Mouse (Mus musculus): Measurements from ENCODE around the gene Slc27a3. TPM values are rescaled to one million over a fixed set of nuclear protein-coding genes. Genes with fewer than 3 reads are reported as not detected.

Gene Slc27a3
- 15.8 and 22.0 TPM in 2 replicates for polyA plus RNA-seq (2016; fragmentation: Nextera tagmentation; extraction: Ambion mirVana)

DNA sequence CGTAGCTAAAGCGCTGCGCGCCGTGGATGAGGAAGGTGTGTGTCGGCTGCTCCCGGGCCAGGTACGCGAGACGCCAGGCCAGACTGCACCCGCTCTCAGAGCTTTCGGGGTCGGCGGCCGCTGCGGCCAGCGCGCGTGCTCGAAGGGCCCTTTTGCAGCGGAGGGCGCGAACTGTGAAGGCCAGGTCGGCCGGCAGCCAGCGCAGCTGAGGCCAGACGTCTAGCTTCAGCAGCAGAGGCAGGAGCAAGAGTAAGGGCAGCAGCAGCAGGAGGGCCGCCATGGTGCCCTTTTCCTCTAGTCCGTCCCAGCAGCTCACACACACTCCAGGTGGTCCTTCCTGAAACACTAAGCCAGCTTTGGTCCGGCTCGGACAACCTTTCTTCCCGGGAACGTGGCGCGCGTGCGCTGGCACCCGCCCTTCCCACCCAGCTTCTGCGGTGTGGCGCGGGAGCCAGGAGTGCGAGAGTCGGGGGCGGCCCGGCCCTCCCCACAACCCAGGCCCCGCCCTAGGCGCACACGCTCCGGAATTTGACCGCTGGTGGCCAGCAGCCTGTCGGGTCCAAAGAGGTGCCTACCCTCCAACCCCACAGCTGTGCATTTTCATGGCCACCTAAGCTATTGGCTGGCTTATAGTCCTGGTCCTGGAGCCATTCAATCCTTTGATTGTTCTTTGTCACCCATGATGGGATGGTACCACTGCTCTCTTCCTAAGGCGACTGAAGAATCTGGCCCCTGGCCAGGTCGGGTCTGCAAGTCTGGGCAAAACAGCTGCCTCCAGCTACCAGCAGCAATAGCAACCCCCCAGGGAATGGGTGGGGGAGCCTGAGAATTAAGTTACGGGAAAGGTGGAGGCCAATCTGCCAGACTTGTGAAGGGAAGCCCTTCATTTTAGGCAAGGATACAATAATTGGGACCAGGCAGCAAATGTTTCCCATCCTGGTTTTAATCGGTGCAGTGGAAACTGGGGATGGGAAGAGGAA is at the start of gene Slc27a3:
TSS of gene Slc27a3 (minus strand) at position 428 of the 980 bp plus-strand sequence.
- H3K9me3 ChIP-seq, result no peaks in the 10 kb centered on the region
- peak; percentile 63 for ATAC-seq (ENCODE audit: low FRiP score, low read depth)
- peak within 1 kb of the TSS; percentile 95 for H3K4me2 ChIP-seq (replicated peaks)
- peaks cover 31% of the 10 kb centered on the region for H3K4me1 ChIP-seq
- peaks cover 18% of the 10 kb centered on the region; the same call in 1 of the 2 replicates for H3K27me3 ChIP-seq
- peak within 1 kb of the TSS; percentile 61 for H3K4me3 ChIP-seq
- peak within 1 kb of the TSS; percentile 92 for H3K27ac ChIP-seq (replicated peaks)
- WGBS, result 2% methylated on average over 54 of the region's 55 CpGs
- peaks cover 50% of the 10 kb centered on the region for H3K36me3 ChIP-seq
- peak within 1 kb of the TSS; percentile 85 for H3K9ac ChIP-seq (replicated peaks)

- Histone ChIP-seq H3K27ac (replicated peaks) (no peak overlapping the region), H3K4me2 (replicated peaks) (no peak overlapping the region), H3K4me3 (no peak overlapping the region), H3K9ac (replicated peaks) (no peak overlapping the region), H3K4me1 (peaks cover 11% of the 10 kb centered on the region), H3K27me3 (no peaks in the 10 kb centered on the region), H3K36me3 (no peaks in the 10 kb centered on the region), H3K9me3 (no peaks in the 10 kb centered on the region)
- 84% methylated on average over 4 of the region's 4 CpGs for WGBS
- no peak for ATAC-seq (ENCODE audit: low FRiP score, low read depth)
Measured at GRCm38 (mm10) chr3:90437131-90437530, 47.4 kb upstream of the Slc27a3 start.

DNA sequence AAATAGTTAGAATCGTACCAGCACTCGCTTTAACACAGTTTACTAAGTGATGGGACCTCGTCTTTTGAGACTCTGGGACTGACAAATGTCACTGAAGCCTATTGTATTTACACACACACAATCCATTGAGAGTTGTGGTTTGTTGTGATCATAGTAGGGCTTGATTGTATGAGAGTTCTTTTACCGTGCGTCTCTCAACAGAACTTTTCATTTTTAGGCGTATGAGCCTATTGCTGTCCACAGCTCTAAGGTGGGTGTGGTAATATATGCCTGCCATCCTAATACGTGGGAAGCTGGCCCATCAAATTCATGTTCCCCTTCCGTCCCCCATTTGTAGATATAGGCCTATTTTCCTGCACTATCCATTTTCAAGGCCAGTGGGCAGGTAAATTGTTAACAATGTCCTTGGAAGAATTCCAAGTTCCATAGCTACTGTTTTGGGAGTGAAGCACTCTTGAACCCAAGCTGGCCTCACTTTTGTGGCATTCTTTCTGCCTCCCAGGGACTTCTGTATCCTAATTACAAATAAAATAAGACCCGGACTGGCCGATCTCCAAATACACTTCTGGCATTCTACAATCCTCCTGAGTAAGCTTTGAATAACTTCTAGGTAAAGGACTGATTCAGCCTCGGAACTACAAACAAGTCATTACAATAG is 44.5 kb upstream of the Slc27a3 start:
- Histone ChIP-seq H3K4me2 (replicated peaks) (peak overlapping the region; percentile 73), H3K4me3 (peak overlapping the region; percentile 79), H3K9ac (replicated peaks) (peak overlapping the region; percentile 57), H3K27me3 (no peaks in the 10 kb centered on the region), H3K4me1 (peaks cover 36% of the 10 kb centered on the region), H3K36me3 (peaks cover 10% of the 10 kb centered on the region), H3K27ac (replicated peaks) (peak overlapping the region; percentile 95; the same call in 1 of the 2 replicates), H3K9me3 (no peaks in the 10 kb centered on the region)
- no peak for ATAC-seq (ENCODE audit: low FRiP score, low read depth)
- WGBS, result 57% methylated on average over 11 of the region's 11 CpGs

DNA sequence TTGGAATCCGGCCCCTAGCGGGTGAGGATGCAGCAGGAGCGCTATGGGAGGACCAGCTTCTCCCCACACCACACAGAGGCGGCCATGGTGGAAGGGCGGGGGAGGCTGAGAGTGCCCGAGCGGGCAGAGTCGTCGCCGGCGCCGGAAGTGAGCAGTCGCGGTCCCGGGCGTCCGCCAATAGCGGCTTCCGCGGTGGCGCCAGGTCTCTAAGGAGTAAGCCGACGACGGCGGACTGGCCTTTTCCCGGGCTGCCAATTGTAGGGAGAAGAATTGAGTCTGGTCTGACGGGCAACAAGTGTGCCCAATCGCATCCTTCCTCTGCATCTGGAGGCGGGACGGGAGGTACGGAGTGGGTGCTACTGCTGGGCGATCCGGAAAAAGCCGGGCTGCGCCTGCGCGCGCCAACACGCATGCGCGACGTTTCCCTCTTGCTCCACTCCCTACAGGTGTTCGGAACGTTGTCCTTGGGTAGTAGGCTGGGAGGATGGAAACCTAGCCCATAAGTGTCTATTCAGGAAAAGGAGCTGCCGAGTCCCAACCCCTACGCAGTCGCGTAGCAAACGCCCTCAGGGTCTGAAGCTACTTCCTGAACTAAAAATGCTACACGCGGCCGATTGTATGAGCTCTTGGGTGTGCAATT is 43.8 kb upstream of the Slc27a3 start, which contains the start of gene Ints3:
TSS of gene Ints3 (minus strand) at position 242 of the 640 bp plus-strand sequence.
- peak within 1 kb of the TSS; percentile 79 for H3K4me3 ChIP-seq
- peak within 1 kb of the TSS; percentile 99 for H3K4me2 ChIP-seq (replicated peaks)
- peak within 1 kb of the TSS; percentile 95 for H3K27ac ChIP-seq (replicated peaks)
- peaks cover 36% of the 10 kb centered on the region for H3K4me1 ChIP-seq
- H3K36me3 ChIP-seq, result peaks cover 12% of the 10 kb centered on the region
- peak; percentile 99 for ATAC-seq (ENCODE audit: low FRiP score, low read depth)
- no peaks in the 10 kb centered on the region for H3K27me3 ChIP-seq
- H3K9me3 ChIP-seq, result no peaks in the 10 kb centered on the region
- H3K9ac ChIP-seq (replicated peaks), result peak within 1 kb of the TSS; percentile 94
- under 1% methylated on average over 52 of the region's 52 CpGs for WGBS

- no peak; the same call in 1 of the 2 replicates for ATAC-seq (ENCODE audit: low FRiP score, low read depth)
Measured at GRCm38 (mm10) chr3:90432811-90433219, 43.1 kb upstream of the Slc27a3 start.

DNA sequence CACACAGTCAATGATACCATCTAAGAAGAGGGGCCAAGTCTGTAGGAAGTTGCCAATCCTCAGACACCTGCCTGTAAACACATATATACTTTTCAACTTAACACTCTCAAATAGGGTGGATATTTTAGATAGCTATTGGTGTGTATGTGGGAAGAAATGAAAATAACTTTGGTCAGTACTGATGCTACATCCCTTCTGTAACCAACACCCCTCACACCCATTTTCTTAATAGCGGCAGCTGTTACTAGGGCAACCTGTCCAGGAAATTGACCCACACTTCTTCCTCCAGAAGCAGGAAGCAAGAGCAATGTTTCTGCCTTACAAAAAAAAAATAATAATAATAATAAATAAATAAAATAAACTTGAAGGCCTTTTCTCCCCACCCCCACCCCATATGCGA is 42.6 kb upstream of the Slc27a3 start:
- 14% methylated on average over 2 of the region's 2 CpGs for WGBS
- ATAC-seq (ENCODE audit: low FRiP score, low read depth), result no peak
- no peak overlapping the region for H3K27ac ChIP-seq (replicated peaks)

More at GRCm38 (mm10) chr3:90432811-90433219, 43.1 kb upstream of the Slc27a3 start:
- Histone ChIP-seq H3K27ac (replicated peaks) (peak overlapping the region; percentile 95), H3K9ac (replicated peaks) (peak overlapping the region; percentile 94), H3K4me3 (peak overlapping the region; percentile 79), H3K4me2 (replicated peaks) (peak overlapping the region; percentile 99), H3K4me1 (peaks cover 36% of the 10 kb centered on the region), H3K9me3 (no peaks in the 10 kb centered on the region), H3K27me3 (no peaks in the 10 kb centered on the region), H3K36me3 (peaks cover 12% of the 10 kb centered on the region)
- under 1% methylated on average over 12 of the region's 12 CpGs for WGBS

GRCm38 (mm10) chr3:90429576-90429975 is 39.8 kb upstream of the Slc27a3 start:
- Histone ChIP-seq H3K27ac (replicated peaks) (no peak overlapping the region), H3K27me3 (no peaks in the 10 kb centered on the region), H3K36me3 (peaks cover 12% of the 10 kb centered on the region), H3K4me2 (replicated peaks) (no peak overlapping the region), H3K4me3 (no peak overlapping the region), H3K9ac (replicated peaks) (no peak overlapping the region), H3K9me3 (no peaks in the 10 kb centered on the region), H3K4me1 (peaks cover 36% of the 10 kb centered on the region)
- 84% methylated on average over 3 of the region's 3 CpGs for WGBS
- no peak for ATAC-seq (ENCODE audit: low FRiP score, low read depth)

More for the DNA sequence above, 42.6 kb upstream of the Slc27a3 start:
- H3K9ac ChIP-seq (replicated peaks), result peak overlapping the region; percentile 94
- H3K27me3 ChIP-seq, result no peaks in the 10 kb centered on the region
- peaks cover 36% of the 10 kb centered on the region for H3K4me1 ChIP-seq
- H3K9me3 ChIP-seq, result no peaks in the 10 kb centered on the region
- H3K4me3 ChIP-seq, result peak overlapping the region; percentile 79
- peak overlapping the region; percentile 99 for H3K4me2 ChIP-seq (replicated peaks)
- H3K36me3 ChIP-seq, result peaks cover 12% of the 10 kb centered on the region

GRCm38 (mm10) chr3:90428186-90428585 is 38.4 kb upstream of the Slc27a3 start:
- Histone ChIP-seq H3K9ac (replicated peaks) (no peak overlapping the region), H3K4me2 (replicated peaks) (no peak overlapping the region), H3K4me3 (no peak overlapping the region), H3K4me1 (peaks cover 31% of the 10 kb centered on the region), H3K9me3 (no peaks in the 10 kb centered on the region), H3K27ac (replicated peaks) (no peak overlapping the region), H3K36me3 (peaks cover 20% of the 10 kb centered on the region), H3K27me3 (no peaks in the 10 kb centered on the region)
- no peak for ATAC-seq (ENCODE audit: low FRiP score, low read depth)
- 87% methylated on average over 6 of the region's 6 CpGs for WGBS

DNA sequence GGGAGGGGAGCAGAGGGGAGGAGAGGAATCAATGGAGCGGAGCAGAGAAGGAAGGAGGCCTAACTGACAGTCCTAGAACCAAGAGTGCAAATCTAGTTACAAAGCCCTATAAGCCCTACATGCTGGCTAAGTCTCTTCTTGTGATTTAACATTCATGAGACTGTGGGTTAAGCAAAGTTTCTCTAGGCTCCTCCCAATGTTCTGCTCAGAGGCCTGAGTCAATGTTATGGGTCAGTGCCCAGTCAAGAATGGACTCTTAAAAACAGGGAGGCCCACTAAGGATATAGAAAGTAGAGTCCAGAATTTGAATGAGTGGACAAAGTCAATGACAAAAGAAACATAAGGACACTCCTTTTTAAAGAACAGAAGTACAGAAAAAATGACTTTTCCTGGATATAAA is 37.8 kb upstream of the Slc27a3 start:
- no peaks in the 10 kb centered on the region for H3K27me3 ChIP-seq
- no peak overlapping the region for H3K4me2 ChIP-seq (replicated peaks)
- H3K9ac ChIP-seq (replicated peaks), result no peak overlapping the region
- H3K27ac ChIP-seq (replicated peaks), result no peak overlapping the region
- no peaks in the 10 kb centered on the region for H3K9me3 ChIP-seq
- H3K4me3 ChIP-seq, result no peak overlapping the region
- peaks cover 29% of the 10 kb centered on the region for H3K4me1 ChIP-seq
- WGBS, result 50% methylated on average over 1 of the region's 1 CpGs
- ATAC-seq (ENCODE audit: low FRiP score, low read depth), result no peak
- H3K36me3 ChIP-seq, result peaks cover 26% of the 10 kb centered on the region

DNA sequence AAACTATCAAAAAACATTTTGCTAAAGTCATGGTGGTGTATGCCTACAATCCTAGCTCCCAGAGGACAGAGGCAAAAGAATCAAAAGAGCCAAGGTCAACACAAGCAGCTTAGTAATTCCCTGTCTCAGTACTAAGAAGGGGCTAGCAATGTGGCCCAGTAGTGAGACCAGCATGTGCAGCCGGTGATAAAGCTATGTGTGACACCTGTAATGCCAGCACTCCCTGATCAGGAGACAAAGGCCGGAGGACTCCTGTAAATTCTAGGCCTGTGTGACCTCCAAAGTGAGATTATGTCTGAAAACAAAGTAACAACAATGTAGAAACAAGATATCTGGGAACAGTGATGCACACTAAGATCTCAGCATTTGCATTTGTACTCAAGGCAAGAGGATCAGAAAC is 35.8 kb upstream of the Slc27a3 start:
- Histone ChIP-seq H3K9ac (replicated peaks) (no peak overlapping the region), H3K27ac (replicated peaks) (no peak overlapping the region), H3K9me3 (no peaks in the 10 kb centered on the region), H3K4me2 (replicated peaks) (no peak overlapping the region), H3K4me1 (peaks cover 9% of the 10 kb centered on the region), H3K36me3 (peaks cover 40% of the 10 kb centered on the region), H3K4me3 (no peak overlapping the region), H3K27me3 (no peaks in the 10 kb centered on the region)
- 85% methylated on average over 2 of the region's 2 CpGs for WGBS
- no peak for ATAC-seq (ENCODE audit: low FRiP score, low read depth)

GRCm38 (mm10) chr3:90423549-90423948 is 33.8 kb upstream of the Slc27a3 start:
- no peak overlapping the region for H3K4me2 ChIP-seq (replicated peaks)
- H3K4me3 ChIP-seq, result no peak overlapping the region
- no peaks in the 10 kb centered on the region for H3K9me3 ChIP-seq
- ATAC-seq (ENCODE audit: low FRiP score, low read depth), result no peak
- no peaks in the 10 kb centered on the region for H3K27me3 ChIP-seq
- peaks cover 47% of the 10 kb centered on the region for H3K36me3 ChIP-seq
- H3K27ac ChIP-seq (replicated peaks), result no peak overlapping the region
- H3K4me1 ChIP-seq, result no peaks in the 10 kb centered on the region
- H3K9ac ChIP-seq (replicated peaks), result no peak overlapping the region
